Mouse (Mus musculus): ENCODE results near the gene Olfr1440.
A peak's percentile ranks its signal among the peaks of the same experiment; 100 is the strongest.

Gene Olfr1440

DNA sequence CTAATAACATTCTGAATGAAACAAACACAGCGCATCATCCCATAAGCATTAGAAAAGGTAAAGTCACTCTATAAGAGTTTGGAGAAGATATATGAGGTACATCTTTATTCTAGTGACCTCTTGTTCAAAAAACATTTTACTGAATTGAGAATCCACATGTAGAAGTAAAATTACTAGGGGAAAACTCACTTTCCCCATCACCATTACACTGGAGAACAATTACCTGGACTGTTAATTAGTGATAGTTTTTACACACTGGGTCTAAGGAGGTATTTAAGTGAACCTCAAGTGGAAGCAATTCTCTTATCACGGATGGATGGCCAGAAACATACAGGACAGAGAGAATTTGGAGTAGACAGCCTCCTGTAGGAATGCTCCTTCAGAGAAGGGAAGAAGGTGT is at the start of gene Olfr1440:
Gene Olfr1440 (plus strand): TSS at position 301 of the 400 bp plus-strand sequence.
- no peak for DNase-seq (ENCODE audit: extremely low read depth, insufficient read length, low spot score)

- DNase-seq (ENCODE audit: extremely low read depth, insufficient read length, low spot score) = no peak
Observed at GRCm38 (mm10) chr19:12373004-12373403, 14.1 kb upstream of the Olfr1440 start.

DNA sequence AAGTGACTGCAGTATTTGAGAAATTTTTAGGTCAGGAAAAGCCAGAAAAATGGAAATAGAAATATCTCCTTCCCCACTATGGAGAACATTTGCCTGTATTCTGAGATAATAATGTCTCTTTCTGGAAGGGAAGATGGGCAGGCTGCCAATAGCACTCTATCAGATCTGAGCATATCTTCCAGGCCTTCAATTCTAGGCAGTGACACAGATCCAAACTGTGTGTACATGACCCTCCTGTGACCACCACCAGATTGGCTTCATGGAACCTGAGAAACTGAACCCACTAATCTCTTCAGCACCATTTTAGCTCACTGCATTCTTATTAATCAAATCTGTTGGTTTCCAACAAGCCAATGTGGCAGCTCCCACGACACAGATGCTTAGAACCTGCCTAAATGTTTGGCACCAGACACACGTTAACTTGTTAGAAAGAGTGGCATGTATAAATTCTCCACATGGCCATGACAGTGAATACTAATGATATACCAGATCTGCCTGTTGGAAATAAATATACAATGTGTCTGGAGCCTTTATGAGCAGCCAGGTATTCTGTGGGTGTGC is 12.5 kb upstream of the Olfr1440 start:
- DNase-seq (ENCODE audit: extremely low read depth, insufficient read length, low spot score) = no peak

DNA sequence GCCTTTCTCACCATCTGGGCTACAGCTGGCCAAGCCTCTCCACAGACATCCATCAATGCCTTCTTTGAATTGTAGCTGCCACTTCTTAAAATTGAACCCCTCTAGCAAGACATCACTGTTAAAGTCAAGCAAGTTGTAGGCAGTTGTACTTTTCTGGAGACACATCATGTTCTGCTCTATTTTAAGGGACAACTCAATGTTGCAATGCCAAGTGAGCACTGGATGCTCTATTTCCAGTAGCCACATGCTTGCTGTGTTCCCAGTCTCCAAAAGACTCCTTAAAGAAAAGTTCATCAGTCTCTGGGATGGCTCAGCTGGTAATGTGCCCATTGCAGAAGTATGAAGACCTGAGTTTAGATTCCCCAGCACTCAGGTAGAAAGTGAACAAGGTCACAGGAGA is 26.7 kb downstream of the Olfr1440 start:
- DNase-seq (ENCODE audit: extremely low read depth, insufficient read length, low spot score) = no peak

DNA sequence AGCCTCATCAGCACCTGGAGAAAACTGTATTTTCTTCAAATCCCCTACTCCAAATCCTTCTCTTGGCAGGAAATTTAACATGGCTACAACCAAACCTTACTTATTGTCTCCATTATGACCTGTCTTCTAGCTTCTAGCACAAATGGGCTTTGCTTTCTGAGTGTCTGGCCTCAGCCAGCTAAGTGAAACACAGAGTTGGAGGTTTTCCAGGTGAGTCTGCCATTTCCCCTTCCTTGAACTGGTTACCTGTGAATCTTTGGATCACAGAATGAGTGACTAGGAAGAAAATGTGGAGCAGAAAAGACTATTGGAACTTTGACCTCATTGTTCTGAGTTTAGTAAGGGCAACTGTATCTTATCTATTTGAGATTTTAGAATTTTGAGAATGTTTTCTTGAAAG is 30.3 kb downstream of the Olfr1440 start, which contains the start of gene Olfr1441:
Gene Olfr1441 (plus strand): TSS at position 73 of the 400 bp plus-strand sequence.
- DNase-seq (ENCODE audit: extremely low read depth, insufficient read length, low spot score) = no peak

GRCm38 (mm10) chr19:12418312-12418711 is 31.2 kb downstream of the Olfr1440 start:
- DNase-seq (ENCODE audit: extremely low read depth, insufficient read length, low spot score) = no peak

DNA sequence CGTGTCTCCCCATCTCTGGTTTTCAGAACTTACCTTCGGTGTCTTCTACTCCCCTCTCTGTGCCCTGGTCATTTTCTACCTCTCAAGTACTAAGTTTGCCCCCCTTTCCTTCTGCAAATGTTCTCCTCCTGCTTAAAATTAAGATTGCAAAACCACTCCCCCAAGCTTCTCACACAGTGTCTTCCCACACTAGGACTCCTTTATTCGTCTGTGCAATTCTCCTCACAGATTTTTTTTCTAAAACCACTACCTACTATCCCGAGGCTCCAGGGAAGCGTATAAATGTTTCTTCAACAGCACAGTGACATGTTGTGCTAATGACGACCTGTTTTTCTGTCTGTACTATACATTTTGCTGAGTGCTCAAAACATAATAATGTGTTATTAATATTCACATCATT is 33.5 kb downstream of the Olfr1440 start:
- DNase-seq (ENCODE audit: extremely low read depth, insufficient read length, low spot score) = no peak

GRCm38 (mm10) chr19:12421680-12422079 is 34.6 kb downstream of the Olfr1440 start:
- no peak for DNase-seq (ENCODE audit: extremely low read depth, insufficient read length, low spot score)

- DNase-seq (ENCODE audit: extremely low read depth, insufficient read length, low spot score) = no peak
Observed at GRCm38 (mm10) chr19:12427101-12427500, 40.0 kb downstream of the Olfr1440 start.

GRCm38 (mm10) chr19:12427605-12428004 is 40.5 kb downstream of the Olfr1440 start, which contains the start of gene Pfpl:
Pfpl (plus strand) TSS chr19:12427905.
- DNase-seq (ENCODE audit: extremely low read depth, insufficient read length, low spot score) = no peak

DNA sequence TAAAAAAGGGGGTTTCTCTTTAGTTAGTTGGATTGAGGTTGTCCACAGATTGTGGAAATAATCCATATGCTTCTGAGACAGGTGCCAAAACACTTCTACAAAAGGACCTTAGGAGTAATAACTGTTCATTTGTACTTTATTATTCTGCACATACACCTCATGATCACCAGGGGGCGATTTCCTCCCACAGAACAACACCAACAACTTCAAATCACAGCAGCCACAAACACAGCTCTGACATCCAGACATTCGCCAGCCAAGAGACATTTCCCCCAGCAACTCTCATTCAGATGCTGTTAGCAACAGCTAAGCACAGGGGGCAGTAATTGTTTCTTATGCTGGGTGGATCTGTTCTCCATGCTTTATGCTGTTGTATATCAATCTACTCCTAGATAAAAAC is 46.0 kb downstream of the Olfr1440 start:
- peak; percentile 33 for DNase-seq (ENCODE audit: extremely low read depth, insufficient read length, low spot score)

- no peak for DNase-seq (ENCODE audit: extremely low read depth, insufficient read length, low spot score)
Observed at GRCm38 (mm10) chr19:12435011-12435416, 47.9 kb downstream of the Olfr1440 start.

- DNase-seq (ENCODE audit: extremely low read depth, insufficient read length, low spot score) = no peak
Observed at GRCm38 (mm10) chr19:12435750-12436524, 48.9 kb downstream of the Olfr1440 start.

DNA sequence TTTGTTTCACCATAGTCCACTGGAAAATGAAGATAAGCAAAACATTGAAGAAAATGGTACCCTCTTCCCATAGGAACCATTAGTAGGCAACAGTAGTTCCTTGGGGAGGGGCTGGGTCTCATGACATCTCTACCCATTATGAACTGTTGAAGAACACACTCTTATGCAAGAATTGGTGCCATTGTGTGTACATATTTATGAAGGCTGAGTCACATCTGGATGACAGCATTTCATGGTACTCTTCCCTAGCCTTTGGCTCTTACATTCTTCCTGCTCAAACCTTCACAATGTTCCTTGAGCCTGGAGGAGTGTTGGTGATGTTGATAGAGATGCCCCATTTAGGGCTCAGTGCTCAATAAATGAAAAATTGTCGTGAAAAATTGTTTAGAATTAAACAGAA is 52.5 kb downstream of the Olfr1440 start:
- no peak for DNase-seq (ENCODE audit: extremely low read depth, insufficient read length, low spot score)

DNA sequence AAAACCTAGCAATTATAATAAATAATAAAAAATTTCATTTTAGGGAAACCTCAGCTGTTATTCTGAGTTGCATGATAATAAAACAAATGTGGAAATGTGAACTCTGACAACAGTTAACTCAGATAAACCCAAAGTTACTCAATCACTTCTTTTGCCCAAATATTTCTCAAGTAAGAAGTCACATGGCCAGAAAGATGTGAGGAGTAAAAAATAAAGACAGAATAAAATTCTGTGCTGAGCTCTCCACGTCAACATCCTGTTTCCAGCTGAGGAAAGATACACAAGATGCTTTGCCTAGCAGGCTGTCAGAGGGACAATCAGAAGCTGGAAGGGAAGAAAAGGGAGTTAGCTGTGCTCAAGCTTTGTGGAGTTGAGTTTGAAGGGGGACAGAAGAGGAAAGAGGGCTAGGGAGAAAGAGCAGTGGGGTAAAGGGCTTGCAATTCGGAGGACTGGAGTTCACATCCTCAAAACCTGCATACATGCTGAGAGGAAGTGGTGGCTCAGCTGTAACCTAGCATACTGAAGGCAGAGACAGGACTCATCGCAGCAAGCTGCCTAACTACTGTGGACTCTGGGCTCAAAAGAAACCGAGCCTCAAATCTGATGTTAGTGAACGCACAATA is 53.1 kb downstream of the Olfr1440 start:
- DNase-seq (ENCODE audit: extremely low read depth, insufficient read length, low spot score) = no peak

GRCm38 (mm10) chr19:12442560-12442959 is 55.5 kb downstream of the Olfr1440 start:
- no peak for DNase-seq (ENCODE audit: extremely low read depth, insufficient read length, low spot score)

DNA sequence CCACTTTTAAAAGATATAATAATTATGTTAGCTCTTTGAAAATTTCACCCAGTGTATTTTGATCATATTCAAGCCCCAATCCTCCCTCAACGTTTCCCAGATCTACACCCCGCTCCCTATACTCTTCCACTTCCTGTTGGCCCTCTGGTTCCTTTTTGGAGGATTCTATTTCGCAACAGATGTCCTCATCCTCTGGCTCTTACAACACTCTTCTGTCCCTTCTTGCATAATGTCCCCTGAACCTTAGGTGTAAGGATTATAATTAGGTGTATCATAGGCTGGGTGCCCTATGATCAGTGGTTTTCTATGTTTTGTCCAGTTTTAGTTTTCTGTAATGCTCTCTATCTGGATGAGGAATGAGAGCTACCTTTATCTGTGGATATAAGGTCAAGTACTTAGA is 57.9 kb downstream of the Olfr1440 start:
- DNase-seq (ENCODE audit: extremely low read depth, insufficient read length, low spot score) = no peak
